ENCODE assay signal across 8 mouse cellular contexts in the genomic region with DNA sequence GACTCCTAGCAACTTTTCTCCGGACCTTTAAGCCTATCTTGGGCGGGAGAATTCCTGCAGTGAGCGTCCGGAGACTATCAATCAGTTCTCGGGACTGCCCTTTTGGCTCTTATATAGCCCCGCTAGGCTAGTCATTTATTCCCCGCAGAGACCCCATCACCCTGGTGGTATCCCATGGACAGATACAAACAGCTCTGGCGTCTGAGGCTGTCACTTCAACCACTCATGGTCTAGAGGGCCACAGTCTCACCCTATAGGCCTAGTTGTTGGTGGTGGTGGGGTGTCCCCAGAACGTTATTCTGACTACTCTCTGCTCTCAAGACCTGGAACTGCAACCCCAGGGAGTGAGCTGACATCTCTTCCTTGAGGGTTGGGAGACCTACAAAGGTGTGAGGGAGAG. TPM values are rescaled to one million over a fixed set of nuclear protein-coding genes. Genes with fewer than 3 reads are reported as not detected.
DNase-seq lines count a peak whose midpoint lies in the region; ATAC-seq and TF ChIP-seq lines count a peak whose summit lies in the region.
"Had no signal": no experiment of that assay in that cellular context is flagged by ENCODE, and none has a peak within 500 bp of the region (broad histone marks: within the 10 kb centered on the region; RNA-seq: fewer than 3 reads in every experiment).

No protein-coding gene starts in this region.

- H3K9ac ChIP-seq in liver, embryonic 12.5 days, result no peak overlapping the region
- no peak overlapping the region for H3K9ac ChIP-seq in liver, postnatal 0 days (replicated peaks)
- H3K9ac ChIP-seq in forebrain, embryonic 14.5 days (ENCODE audit: low read length), result peak overlapping the region; percentile 65
- no peak overlapping the region for H3K9ac ChIP-seq in limb, embryonic 12.5 days (replicated peaks)

- no peak overlapping the region for H3K27ac ChIP-seq in liver, embryonic 12.5 days
- H3K27ac ChIP-seq in liver, postnatal 0 days (ENCODE audit: low read depth), result no peak overlapping the region
- no peak overlapping the region for H3K27ac ChIP-seq in forebrain, embryonic 14.5 days (ENCODE audit: low read depth, low read length)
- no peak overlapping the region for H3K27ac ChIP-seq in limb, embryonic 12.5 days
- H3K27ac ChIP-seq in small intestine, adult 2 months (ENCODE audit: insufficient read depth, low read depth, low read length), result peak overlapping the region; percentile 99

- no peaks in the 10 kb centered on the region for H3K9me3 ChIP-seq in liver, embryonic 12.5 days (replicated peaks)
- H3K9me3 ChIP-seq in liver, postnatal 0 days (ENCODE audit: low read length), result no peaks in the 10 kb centered on the region
- no peaks in the 10 kb centered on the region for H3K9me3 ChIP-seq in forebrain, embryonic 14.5 days (replicated peaks; ENCODE audit: control insufficient read depth, low read length)
- H3K9me3 ChIP-seq in limb, embryonic 12.5 days, result no peaks in the 10 kb centered on the region

- WGBS in liver, embryonic 12.5 days (ENCODE audit: insufficient replicate concordance), result 6% methylated on average over 9 of the region's 9 CpGs
- WGBS in liver, postnatal 0 days (ENCODE audit: insufficient replicate concordance), result 8% methylated on average over 9 of the region's 9 CpGs
- 2% methylated on average over 9 of the region's 9 CpGs for WGBS in forebrain, embryonic 14.5 days
- WGBS in limb, embryonic 12.5 days, result 1% methylated on average over 9 of the region's 9 CpGs
- WGBS in small intestine, adult 2 months, result 9% methylated on average over 9 of the region's 9 CpGs

- TF ChIP-seq POLR2A in small intestine, adult 2 months (IDR thresholded peaks at IDR 0.05; ENCODE audit: low read depth, low read length), result no peak

- no peaks in the 10 kb centered on the region for H3K36me3 ChIP-seq in liver, embryonic 12.5 days
- no peaks in the 10 kb centered on the region for H3K36me3 ChIP-seq in liver, postnatal 0 days (replicated peaks; ENCODE audit: insufficient read depth, low read length)
- no peaks in the 10 kb centered on the region for H3K36me3 ChIP-seq in forebrain, embryonic 14.5 days (ENCODE audit: control insufficient read depth, insufficient read depth, low read length)
- H3K36me3 ChIP-seq in limb, embryonic 12.5 days, result no peaks in the 10 kb centered on the region
- peaks cover 18% of the 10 kb centered on the region for H3K36me3 ChIP-seq in small intestine, adult 2 months (ENCODE audit: control insufficient read depth, insufficient read depth, low read length)

- no peak for TF ChIP-seq EP300 in liver, postnatal 0 days (IDR thresholded peaks at IDR 0.05; ENCODE audit: low read depth)

- H3K4me3 ChIP-seq in liver, embryonic 12.5 days, result peak overlapping the region; percentile 36; the same call in 1 of the 2 replicates
- no peak overlapping the region for H3K4me3 ChIP-seq in liver, postnatal 0 days (ENCODE audit: low read depth, low read length)
- H3K4me3 ChIP-seq in forebrain, embryonic 14.5 days (ENCODE audit: low read depth, low read length), result peak overlapping the region; percentile 47
- peak overlapping the region; percentile 47 for H3K4me3 ChIP-seq in limb, embryonic 12.5 days (replicated peaks)
- H3K4me3 ChIP-seq in small intestine, adult 2 months (ENCODE audit: low read depth, low read length), result peak overlapping the region; percentile 86

- no peak for TF ChIP-seq CTCF in liver, postnatal 0 days (IDR thresholded peaks at IDR 0.05; ENCODE audit: low read depth)
- TF ChIP-seq CTCF in small intestine, adult 2 months (IDR thresholded peaks at IDR 0.05; ENCODE audit: extremely low read depth, insufficient read length, insufficient replicate concordance, low read depth, low read length), result no peak

- H3K4me2 ChIP-seq in liver, embryonic 12.5 days, result no peak overlapping the region
- no peak overlapping the region for H3K4me2 ChIP-seq in liver, postnatal 0 days (ENCODE audit: low read depth, low read length)
- H3K4me2 ChIP-seq in forebrain, embryonic 14.5 days (ENCODE audit: low read length), result peak overlapping the region; percentile 95
- H3K4me2 ChIP-seq in limb, embryonic 12.5 days, result peak overlapping the region; percentile 85

- H3K27me3 ChIP-seq in liver, embryonic 12.5 days (replicated peaks), result peaks cover 98% of the 10 kb centered on the region
- H3K27me3 ChIP-seq in liver, postnatal 0 days (ENCODE audit: insufficient read depth, low read length), result peaks cover 72% of the 10 kb centered on the region
- peaks cover 66% of the 10 kb centered on the region for H3K27me3 ChIP-seq in forebrain, embryonic 14.5 days (replicated peaks; ENCODE audit: control insufficient read depth, insufficient read depth, low read length)
- peaks cover 97% of the 10 kb centered on the region for H3K27me3 ChIP-seq in limb, embryonic 12.5 days
- no peaks in the 10 kb centered on the region; the same call in 1 of the 2 replicates for H3K27me3 ChIP-seq in small intestine, adult 2 months (ENCODE audit: control insufficient read depth, insufficient read depth, low read length)

- no peak for ATAC-seq in liver, embryonic 12.5 days
- no peak for ATAC-seq in liver, postnatal 0 days
- ATAC-seq in forebrain, embryonic 14.5 days, result no peak
- ATAC-seq in limb, embryonic 12.5 days (ENCODE audit: insufficient number of reproducible peaks, insufficient read depth, low FRiP score, low TSS enrichment, low read depth), result no peak

- no peak for DNase-seq in liver, postnatal 0 days
- DNase-seq in forebrain, embryonic 14.5 days (ENCODE audit: low spot score), result no peak
- no peak for DNase-seq in left cerebral cortex, adult 9 months (ENCODE audit: low spot score in 2 of 2)
- no peak for DNase-seq in yolk sac, embryonic 10.5 days (ENCODE audit: low spot score)
- DNase-seq: right cerebral cortex, postnatal 4 days had no signal

- H3K4me1 ChIP-seq in liver, embryonic 12.5 days, result peaks cover 12% of the 10 kb centered on the region; the same call in 1 of the 2 replicates
- H3K4me1 ChIP-seq in liver, postnatal 0 days (ENCODE audit: insufficient read depth), result peaks cover 7% of the 10 kb centered on the region
- peaks cover 5% of the 10 kb centered on the region for H3K4me1 ChIP-seq in forebrain, embryonic 14.5 days (ENCODE audit: control insufficient read depth, insufficient read depth, low read length)
- peaks cover 23% of the 10 kb centered on the region for H3K4me1 ChIP-seq in limb, embryonic 12.5 days (replicated peaks)
- peaks cover 31% of the 10 kb centered on the region for H3K4me1 ChIP-seq in small intestine, adult 2 months (ENCODE audit: control insufficient read depth, insufficient read depth, insufficient read length, low read length)

RNA-seq across cellular contexts. Expression of a gene that starts 1.1 kb away (rescaled TPM):
- 0.10 TPM in 1 of 2 replicates, not detected in the other for polyA plus RNA-seq in liver, embryonic 12.5 days (2016; fragmentation: Nextera tagmentation; extraction: Ambion mirVana)
- polyA plus RNA-seq in liver, postnatal 0 days (2015; fragmentation: Nextera tagmentation; extraction: Ambion mirVana), result 5.4 and 6.6 TPM in 2 replicates
- 33.1 and 42.2 TPM in 2 replicates for polyA plus RNA-seq in forebrain, embryonic 14.5 days (2014; fragmentation: Nextera tagmentation; extraction: Ambion mirVana)
- 0.18 and 0.76 TPM in 2 replicates for polyA plus RNA-seq in limb, embryonic 12.5 days (2016; fragmentation: Nextera tagmentation; extraction: Ambion mirVana)
- polyA plus RNA-seq in small intestine, adult 2 months (2012; rRNA removed), result 86.8 and 270 TPM in 2 replicates

RNA-seq across cellular contexts. Expression of a gene that starts 8.9 kb away (rescaled TPM):
- polyA plus RNA-seq in liver, embryonic 12.5 days (2016; fragmentation: Nextera tagmentation; extraction: Ambion mirVana), result 18.0 and 18.9 TPM in 2 replicates
- 14.5 and 15.4 TPM in 2 replicates for polyA plus RNA-seq in liver, postnatal 0 days (2015; fragmentation: Nextera tagmentation; extraction: Ambion mirVana)
- polyA plus RNA-seq in forebrain, embryonic 14.5 days (2014; fragmentation: Nextera tagmentation; extraction: Ambion mirVana), result 43.8 and 46.6 TPM in 2 replicates
- 39.9 and 41.9 TPM in 2 replicates for polyA plus RNA-seq in limb, embryonic 12.5 days (2016; fragmentation: Nextera tagmentation; extraction: Ambion mirVana)
- polyA plus RNA-seq in small intestine, adult 2 months (2012; rRNA removed), result 47.0 and 76.5 TPM in 2 replicates

RNA-seq across cellular contexts. Expression of a gene that starts 19.9 kb away (rescaled TPM):
- polyA plus RNA-seq in liver, embryonic 12.5 days (2016; fragmentation: Nextera tagmentation; extraction: Ambion mirVana), result not detected in 2 replicates
- not detected in 2 replicates for polyA plus RNA-seq in liver, postnatal 0 days (2015; fragmentation: Nextera tagmentation; extraction: Ambion mirVana)
- polyA plus RNA-seq in forebrain, embryonic 14.5 days (2014; fragmentation: Nextera tagmentation; extraction: Ambion mirVana), result 64.1 and 90.9 TPM in 2 replicates
- polyA plus RNA-seq in limb, embryonic 12.5 days (2016; fragmentation: Nextera tagmentation; extraction: Ambion mirVana), result 0.09 TPM in 1 of 2 replicates, not detected in the other
- 0.11 and 0.13 TPM in 2 replicates for polyA plus RNA-seq in small intestine, adult 2 months (2012; rRNA removed)

RNA-seq across cellular contexts. Expression of a gene that starts 34.3 kb away (rescaled TPM):
- not detected in 2 replicates for polyA plus RNA-seq in liver, embryonic 12.5 days (2016; fragmentation: Nextera tagmentation; extraction: Ambion mirVana)
- polyA plus RNA-seq in liver, postnatal 0 days (2015; fragmentation: Nextera tagmentation; extraction: Ambion mirVana), result 0.26 and 6.0 TPM in 2 replicates
- 0.23 TPM in 1 of 2 replicates, not detected in the other for polyA plus RNA-seq in forebrain, embryonic 14.5 days (2014; fragmentation: Nextera tagmentation; extraction: Ambion mirVana)
- 4.7 TPM in 2 replicates for polyA plus RNA-seq in limb, embryonic 12.5 days (2016; fragmentation: Nextera tagmentation; extraction: Ambion mirVana)
- 0.24 and 0.42 TPM in 2 replicates for polyA plus RNA-seq in small intestine, adult 2 months (2012; rRNA removed)

RNA-seq across cellular contexts. Expression of a gene that starts 36.9 kb away (rescaled TPM):
- polyA plus RNA-seq in liver, embryonic 12.5 days (2016; fragmentation: Nextera tagmentation; extraction: Ambion mirVana), result 0.23 TPM in 1 of 2 replicates, not detected in the other
- not detected in 2 replicates for polyA plus RNA-seq in liver, postnatal 0 days (2015; fragmentation: Nextera tagmentation; extraction: Ambion mirVana)
- 0.32 and 0.36 TPM in 2 replicates for polyA plus RNA-seq in forebrain, embryonic 14.5 days (2014; fragmentation: Nextera tagmentation; extraction: Ambion mirVana)
- 0.37 and 0.41 TPM in 2 replicates for polyA plus RNA-seq in limb, embryonic 12.5 days (2016; fragmentation: Nextera tagmentation; extraction: Ambion mirVana)
- polyA plus RNA-seq in small intestine, adult 2 months (2012; rRNA removed), result not detected in 2 replicates

Comparison
In these comparisons a context has a peak if more than half of its experiments do, and no peak if none do; other contexts are left out.
1. H3K4me2 ChIP-seq: peak in forebrain, embryonic 14.5 days (single experiment) and limb, embryonic 12.5 days (single experiment); none in liver, embryonic 12.5 days (single experiment) and liver, postnatal 0 days (single experiment).
2. RNA of a gene that starts 19.9 kb away (polyA plus RNA-seq): 64.1 to 90.9 TPM in forebrain, embryonic 14.5 days; 0.11 to 0.13 TPM in small intestine, adult 2 months, 0.09 TPM in limb, embryonic 12.5 days, not detected in liver, embryonic 12.5 days and not detected in liver, postnatal 0 days; every median in the first group is over 10 times any median in the second.